Mouse (Mus musculus) MEL-GATA-1-ER (cell line): Measurements from ENCODE around the gene Ptn.

ENCODE experiments used
- DNase-seq: peaks from one replicate; pipeline ENCODE4 v3.0.0-alpha.2; 2012; ENCODE audit warnings: low read depth; ENCODE audit errors: extremely low read depth

The Ptn gene

GRCm38 (mm10) chr6:36809747-36810285 is at the start of gene Ptn:
Gene Ptn, minus strand, starts transcription at chr6:36810220.
- DNase-seq: no peak

GRCm38 (mm10) chr6:36858258-36859041 is 48.4 kb upstream of the Ptn start:
- no peak for DNase-seq

DNA sequence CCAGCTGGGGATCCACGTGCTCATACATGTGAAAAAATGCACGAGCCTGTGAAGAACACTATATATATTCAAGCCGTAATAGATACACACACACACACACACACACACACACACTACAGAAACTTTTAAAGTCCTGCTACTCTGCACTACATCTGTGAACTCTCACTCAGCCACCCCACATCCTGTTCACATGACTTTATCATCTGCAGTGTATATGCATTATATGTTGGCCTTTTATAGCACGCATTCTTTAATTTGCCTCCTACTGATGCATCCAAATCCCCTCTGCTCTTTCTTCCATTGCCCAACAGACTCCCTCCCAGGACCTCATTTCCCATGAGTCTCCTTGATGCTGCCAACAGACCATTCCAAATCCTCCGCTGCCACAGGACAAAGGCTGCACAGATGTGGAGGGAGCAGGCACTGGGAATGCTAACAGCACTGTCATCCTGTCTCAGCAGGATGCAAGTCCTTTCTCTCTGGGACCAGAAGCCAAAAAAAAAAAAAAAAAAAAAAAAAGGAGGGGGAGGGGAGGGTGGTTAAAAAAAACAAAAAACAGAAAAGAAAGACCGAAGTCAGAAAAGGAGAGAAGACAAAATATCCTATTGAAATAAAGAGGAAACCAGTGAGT is 47.7 kb upstream of the Ptn start:
- DNase-seq: no peak

DNA sequence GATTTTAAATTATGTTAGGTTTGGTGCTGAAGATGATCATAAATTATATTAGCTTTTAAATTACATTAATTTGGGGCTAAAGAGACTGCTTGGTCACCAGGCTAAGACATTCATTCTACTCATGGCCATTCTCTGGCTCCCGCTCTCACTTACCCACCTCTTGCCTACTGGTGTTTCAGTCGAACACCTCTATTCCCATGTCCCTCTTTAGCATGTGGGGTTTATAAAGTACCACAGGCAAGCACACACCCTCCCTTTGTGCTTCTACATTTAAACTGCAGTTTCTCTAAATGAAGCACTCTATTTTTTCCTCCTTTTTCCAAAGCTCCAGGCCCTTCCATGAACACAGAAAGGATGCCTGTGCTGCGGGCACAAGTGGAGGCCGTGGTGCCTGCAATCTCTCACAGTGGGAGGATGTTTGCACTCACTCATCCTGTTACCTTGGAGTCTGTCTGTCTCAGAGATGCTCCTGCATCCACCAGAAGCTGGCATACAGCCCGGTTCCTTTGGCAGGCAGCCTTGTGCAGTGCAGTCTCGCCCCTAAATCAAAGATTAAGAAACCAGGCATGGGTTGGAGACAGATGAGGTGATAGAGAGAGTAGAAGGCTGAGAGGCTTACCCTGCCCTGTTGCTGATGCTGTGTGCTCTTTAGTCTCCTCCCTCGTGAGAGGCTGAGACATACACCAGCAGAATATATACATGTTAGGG is 40.6 kb upstream of the Ptn start:
- no peak for DNase-seq

GRCm38 (mm10) chr6:36845288-36845687 is 35.3 kb upstream of the Ptn start:
- DNase-seq: no peak

DNA sequence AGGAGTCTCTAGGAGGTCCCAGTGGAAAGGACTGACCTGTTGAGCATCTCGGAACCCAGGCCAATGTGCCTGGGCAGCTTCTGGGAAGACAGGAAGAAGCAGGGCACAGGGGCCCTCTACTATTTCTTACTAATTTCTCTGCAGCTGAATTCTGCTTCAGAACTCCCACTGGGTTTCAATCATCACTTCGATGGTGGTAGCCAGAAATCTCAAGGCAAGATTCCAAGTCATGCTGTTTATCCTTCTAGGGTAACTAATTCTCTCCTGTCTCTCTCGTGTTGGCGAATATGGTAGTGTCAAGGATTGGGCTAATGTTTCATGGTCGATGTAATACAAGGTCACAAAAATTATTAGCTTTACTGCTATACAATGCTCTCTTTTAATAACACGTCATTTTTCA is 34.2 kb upstream of the Ptn start:
- no peak for DNase-seq

DNA sequence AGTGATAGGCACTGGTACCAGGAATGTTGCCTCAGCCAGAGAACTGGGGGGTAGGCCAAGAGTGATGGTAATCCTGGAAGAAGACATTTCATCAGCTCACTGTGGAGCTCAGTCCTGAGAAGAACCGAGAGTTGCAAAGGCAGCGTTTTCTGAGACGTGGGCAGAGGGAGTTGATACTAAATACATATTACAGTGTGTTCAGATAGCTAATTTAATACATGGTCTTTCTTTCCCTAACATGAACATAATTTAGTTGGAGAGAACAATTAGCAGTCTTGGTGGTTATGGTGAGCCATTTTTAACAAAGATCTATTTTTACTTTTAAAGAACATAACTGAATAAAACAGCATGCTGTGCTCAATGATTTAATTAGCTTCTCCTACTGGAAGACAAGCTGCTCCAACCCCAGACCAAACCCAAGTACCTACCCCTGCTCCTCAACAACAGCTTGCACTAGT is 33.0 kb upstream of the Ptn start:
- no peak for DNase-seq

DNA sequence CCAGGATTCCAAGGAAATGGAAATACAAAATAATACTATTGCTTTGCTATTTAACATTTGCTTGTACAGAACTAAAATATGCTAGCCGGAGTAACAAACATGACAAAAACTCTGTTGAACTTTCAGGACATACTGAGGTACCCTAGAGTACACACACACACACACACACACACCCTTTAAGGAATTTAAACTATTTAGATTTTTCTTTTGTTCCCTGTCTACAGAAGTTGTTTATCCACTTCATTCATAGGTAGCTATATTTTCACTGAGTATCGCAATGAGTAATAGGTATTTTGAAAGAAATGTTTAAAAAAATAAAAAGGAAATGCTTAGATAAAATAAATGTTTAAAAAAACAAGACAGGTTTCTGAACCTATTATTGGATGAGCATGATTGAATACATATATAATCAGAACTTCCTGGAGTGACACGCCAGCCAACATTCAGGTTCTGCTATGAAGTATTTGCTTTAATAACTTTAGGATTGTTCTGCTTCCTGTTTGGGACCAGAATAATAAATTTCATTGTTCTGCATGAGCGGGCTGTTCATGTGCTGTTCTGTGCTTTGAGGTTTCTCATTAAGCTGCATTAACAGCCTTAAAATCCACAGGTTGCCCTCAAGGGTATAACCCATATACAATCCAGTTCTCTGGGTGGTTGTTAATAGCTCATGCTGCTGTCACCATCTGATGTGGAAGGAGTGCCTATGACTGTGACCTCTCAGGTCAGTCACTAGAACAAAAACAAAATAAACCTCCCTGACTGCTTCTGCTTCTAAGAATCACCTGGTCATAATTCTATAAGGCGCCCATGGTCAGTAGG is 32.3 kb upstream of the Ptn start:
- no peak for DNase-seq

GRCm38 (mm10) chr6:36841701-36842100 is 31.7 kb upstream of the Ptn start:
- DNase-seq: no peak

GRCm38 (mm10) chr6:36841174-36841573 is 31.2 kb upstream of the Ptn start:
- no peak for DNase-seq

GRCm38 (mm10) chr6:36838747-36839146 is 28.7 kb upstream of the Ptn start:
- DNase-seq: no peak

GRCm38 (mm10) chr6:36835351-36835750 is 25.3 kb upstream of the Ptn start:
- no peak for DNase-seq

- DNase-seq: no peak
These were observed 24.8 kb upstream of the Ptn start for GRCm38 (mm10) chr6:36834695-36835265.

- no peak for DNase-seq
These were observed 22.7 kb upstream of the Ptn start for GRCm38 (mm10) chr6:36832681-36833080.

DNA sequence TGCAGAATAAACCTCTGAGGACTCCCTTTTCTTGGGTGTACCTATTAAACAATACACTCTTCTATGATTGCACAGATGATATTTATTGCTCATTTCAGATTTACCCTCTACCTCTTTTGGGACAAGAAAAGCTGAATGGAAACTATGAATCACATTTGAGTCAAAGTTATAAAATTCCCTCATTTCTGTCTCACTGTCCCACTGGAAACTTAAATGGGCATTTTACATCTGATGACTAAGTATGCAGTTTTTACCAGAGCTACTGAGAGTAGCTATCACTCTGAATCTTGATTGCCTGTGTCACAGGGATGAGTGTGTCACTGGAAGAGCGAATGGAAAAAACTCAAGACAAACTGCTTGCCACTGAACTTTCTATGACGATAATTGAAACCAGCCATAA is 22.2 kb upstream of the Ptn start:
- no peak for DNase-seq

DNA sequence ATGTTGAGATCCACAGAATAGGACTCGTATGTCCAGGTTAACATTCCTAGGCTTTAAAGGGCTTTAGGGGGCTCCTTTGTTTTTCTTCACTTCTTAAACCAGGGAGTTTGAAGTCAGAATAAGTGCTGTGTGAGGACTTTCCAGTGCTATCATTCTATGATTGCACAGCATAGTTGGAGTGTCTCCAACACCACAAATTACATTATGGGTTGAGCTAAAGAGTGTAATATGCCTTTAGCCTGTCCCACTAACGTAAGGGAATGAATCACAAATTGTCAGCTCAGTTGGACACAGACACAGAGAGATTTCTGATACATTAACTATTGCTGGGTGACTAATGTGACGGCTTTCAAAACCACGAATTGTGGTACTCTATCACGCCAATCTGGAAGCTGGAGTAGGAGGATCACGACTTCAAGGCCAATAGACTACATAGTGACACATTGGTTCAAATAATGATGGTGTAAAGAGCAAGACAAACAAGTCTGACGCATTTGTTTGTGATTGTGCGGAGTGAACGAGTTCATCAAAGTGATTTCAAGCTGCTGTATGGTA is 20.4 kb upstream of the Ptn start:
- DNase-seq: no peak

GRCm38 (mm10) chr6:36819784-36820050 is 9.7 kb upstream of the Ptn start:
- DNase-seq: no peak

DNA sequence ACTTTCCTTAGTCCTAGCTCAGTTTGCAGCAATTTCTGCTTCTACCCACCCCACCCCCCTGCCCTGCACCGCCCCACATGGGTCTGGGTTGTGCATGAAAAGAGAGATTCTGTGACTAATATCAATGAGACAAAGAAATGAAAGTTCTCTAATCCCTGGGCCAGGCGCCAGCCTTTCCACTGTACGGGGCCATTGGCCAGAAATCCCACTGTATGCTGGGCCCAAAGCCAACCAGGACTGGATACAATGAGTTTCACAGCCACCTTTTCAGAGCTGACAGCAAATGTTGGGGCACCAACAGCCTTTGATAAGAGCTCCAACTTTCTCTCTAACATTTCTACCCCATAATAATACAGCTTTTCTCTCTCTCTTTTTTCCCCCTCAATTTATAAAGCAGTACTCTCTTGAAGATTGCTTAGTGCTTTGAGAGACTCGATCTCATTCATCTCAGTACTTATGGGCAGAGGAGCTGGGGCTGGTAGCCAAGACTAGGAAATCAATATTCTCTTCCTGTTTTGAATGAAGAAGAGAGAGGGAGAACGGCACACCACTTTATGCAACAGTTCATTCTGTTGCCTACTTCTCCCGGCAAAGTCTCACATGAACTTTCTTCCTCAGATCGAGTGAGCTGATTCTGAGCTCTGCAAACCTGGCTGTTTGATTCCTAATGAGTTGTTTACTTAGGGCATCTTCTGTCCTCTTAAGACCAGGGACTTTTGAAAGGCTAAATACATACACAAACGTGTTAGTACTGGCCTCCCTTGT is 9.2 kb upstream of the Ptn start:
- no peak for DNase-seq

- no peak for DNase-seq
These were observed 8.4 kb upstream of the Ptn start for GRCm38 (mm10) chr6:36818281-36819018.
